Comparison of ENCODE assay signal across 12 mouse cellular contexts in genomic region chr4:135526039-135526710, GRCm38 (mm10). TPM values are rescaled to one million over a fixed set of nuclear protein-coding genes. Genes with fewer than 3 reads are reported as not detected.
DNase-seq lines count a peak whose midpoint lies in the region; ATAC-seq lines count a peak whose summit lies in the region.
"Had no signal": no experiment of that assay in that cellular context is flagged by ENCODE, and none has a peak within 500 bp of the region (broad histone marks: within the 10 kb centered on the region; RNA-seq: fewer than 3 reads in every experiment).

No protein-coding gene starts in this region.

- intact Hi-C loops in heart, postnatal 10 days (cut with DNase I), result no loop called here

- 0 out of 2 replicates have a peak overlapping the region, but pooled peaks have one; percentile 14 for H3K9ac ChIP-seq in forebrain, embryonic 11.5 days (ENCODE audit: low read length)
- H3K9ac ChIP-seq in hindbrain, embryonic 16.5 days (ENCODE audit: low read depth, low read length), result no peak overlapping the region
- H3K9ac ChIP-seq in neural tube, embryonic 12.5 days, result no peak overlapping the region

- peaks cover 33% of the 10 kb centered on the region for H3K27me3 ChIP-seq in heart, embryonic 10.5 days (ENCODE audit: insufficient read depth, poor library complexity, severe bottlenecking)
- no peaks in the 10 kb centered on the region; the same call in 1 of the 2 replicates for H3K27me3 ChIP-seq in forebrain, embryonic 11.5 days (ENCODE audit: control insufficient read depth, insufficient read depth, low read length)
- H3K27me3 ChIP-seq in hindbrain, embryonic 16.5 days (replicated peaks; ENCODE audit: control insufficient read depth, insufficient read depth, low read length), result no peaks in the 10 kb centered on the region
- no peaks in the 10 kb centered on the region for H3K27me3 ChIP-seq in neural tube, embryonic 12.5 days (replicated peaks)

- peaks cover 7% of the 10 kb centered on the region; the same call in 1 of the 2 replicates for H3K9me3 ChIP-seq in heart, embryonic 10.5 days
- H3K9me3 ChIP-seq in forebrain, embryonic 11.5 days (ENCODE audit: control insufficient read depth, low read length), result peaks cover 6% of the 10 kb centered on the region; the same call in 1 of the 2 replicates
- H3K9me3 ChIP-seq in hindbrain, embryonic 16.5 days (ENCODE audit: control insufficient read depth, low read length), result no peaks in the 10 kb centered on the region; the same call in 1 of the 2 replicates
- peaks cover 7% of the 10 kb centered on the region; the same call in 1 of the 2 replicates for H3K9me3 ChIP-seq in neural tube, embryonic 12.5 days

- no peak overlapping the region for H3K4me3 ChIP-seq in heart, embryonic 10.5 days
- H3K4me3 ChIP-seq in forebrain, embryonic 11.5 days (ENCODE audit: low read depth, low read length), result no peak overlapping the region
- no peak overlapping the region for H3K4me3 ChIP-seq in hindbrain, embryonic 16.5 days (ENCODE audit: low read length)
- H3K4me3 ChIP-seq in neural tube, embryonic 12.5 days, result no peak overlapping the region
- H3K4me3 ChIP-seq: megakaryocyte, embryonic 14.5 days had no signal

- H3K27ac ChIP-seq in heart, embryonic 10.5 days, result peak overlapping the region; percentile 8; the same call in 1 of the 2 replicates
- H3K27ac ChIP-seq in forebrain, embryonic 11.5 days (ENCODE audit: low read depth, low read length), result no peak overlapping the region; the same call in 1 of the 2 replicates
- no peak overlapping the region for H3K27ac ChIP-seq in hindbrain, embryonic 16.5 days (ENCODE audit: low read depth, low read length)
- 0 out of 2 replicates have a peak overlapping the region, but pooled peaks have one; percentile 20 for H3K27ac ChIP-seq in neural tube, embryonic 12.5 days

- H3K36me3 ChIP-seq in heart, embryonic 10.5 days, result no peaks in the 10 kb centered on the region
- H3K36me3 ChIP-seq in forebrain, embryonic 11.5 days (ENCODE audit: control insufficient read depth, insufficient read depth, low read length), result no peaks in the 10 kb centered on the region
- no peaks in the 10 kb centered on the region for H3K36me3 ChIP-seq in hindbrain, embryonic 16.5 days (ENCODE audit: control insufficient read depth, insufficient read depth, low read length)
- H3K36me3 ChIP-seq in neural tube, embryonic 12.5 days, result no peaks in the 10 kb centered on the region
- H3K36me3 ChIP-seq: G1E had no signal

- WGBS in heart, embryonic 10.5 days, result 29% methylated on average over 14 of the region's 14 CpGs
- WGBS in forebrain, embryonic 11.5 days, result 6% methylated on average over 14 of the region's 14 CpGs
- WGBS in hindbrain, embryonic 16.5 days, result 17% methylated on average over 12 of the region's 14 CpGs
- WGBS in neural tube, embryonic 12.5 days, result 19% methylated on average over 14 of the region's 14 CpGs

- peak; percentile 63 for ATAC-seq in forebrain, embryonic 11.5 days (replicated peaks; ENCODE audit: low FRiP score)
- peak; percentile 84 for ATAC-seq in hindbrain, embryonic 16.5 days
- ATAC-seq in neural tube, embryonic 12.5 days (ENCODE audit: low FRiP score, low read depth), result peak; percentile 87

- peaks cover 15% of the 10 kb centered on the region for H3K4me1 ChIP-seq in heart, embryonic 10.5 days
- H3K4me1 ChIP-seq in forebrain, embryonic 11.5 days (replicated peaks; ENCODE audit: control insufficient read depth, insufficient read depth, low read length), result peaks cover 16% of the 10 kb centered on the region
- peaks cover 5% of the 10 kb centered on the region; the same call in 1 of the 2 replicates for H3K4me1 ChIP-seq in hindbrain, embryonic 16.5 days (ENCODE audit: control insufficient read depth, insufficient read depth, low read depth, low read length)
- peaks cover 25% of the 10 kb centered on the region for H3K4me1 ChIP-seq in neural tube, embryonic 12.5 days

- H3K4me2 ChIP-seq in forebrain, embryonic 11.5 days (ENCODE audit: low read depth, low read length, severe bottlenecking), result peak overlapping the region; percentile 21; the same call in 1 of the 2 replicates
- 0 out of 2 replicates have a peak overlapping the region, but pooled peaks have one; percentile 11 for H3K4me2 ChIP-seq in hindbrain, embryonic 16.5 days (ENCODE audit: low read length)
- peak overlapping the region; percentile 39 for H3K4me2 ChIP-seq in neural tube, embryonic 12.5 days (replicated peaks)

- DNase-seq in heart, embryonic 10.5 days (ENCODE audit: low spot score), result no peak
- no peak for DNase-seq in heart, postnatal 10 days
- DNase-seq in forebrain, embryonic 11.5 days (ENCODE audit: low spot score), result peak; percentile 78
- DNase-seq in lung, postnatal 4 days, result no peak
- DNase-seq in ovary, adult 18-20 months (ENCODE audit: low spot score), result no peak
- DNase-seq in cerebellum, postnatal 25 days, result no peak
- DNase-seq: heart, postnatal 4 days had no signal

RNA-seq across cellular contexts. Expression of gene Nipal3, which starts 31.3 kb away (rescaled TPM):
- 2.0 and 3.1 TPM in 2 replicates for polyA plus RNA-seq in heart, embryonic 10.5 days (2016; fragmentation: Nextera tagmentation; extraction: Ambion mirVana)
- total RNA-seq in heart, postnatal 10 days (2021), result 10 to 100 TPM; 25.3 to 28.0 TPM
- 3.0 and 3.2 TPM in 2 replicates for polyA plus RNA-seq in forebrain, embryonic 11.5 days (2014; fragmentation: Nextera tagmentation; extraction: Ambion mirVana)
- polyA plus RNA-seq in hindbrain, embryonic 16.5 days (2015; fragmentation: Nextera tagmentation; extraction: Ambion mirVana), result 6.8 and 10.7 TPM in 2 replicates
- polyA plus RNA-seq in neural tube, embryonic 12.5 days (2016; fragmentation: Nextera tagmentation; extraction: Ambion mirVana), result 3.8 and 4.7 TPM in 2 replicates

RNA-seq across cellular contexts. Expression of gene Stpg1, which starts 31.6 kb away (rescaled TPM):
- polyA plus RNA-seq in heart, embryonic 10.5 days (2016; fragmentation: Nextera tagmentation; extraction: Ambion mirVana), result 0.11 and 0.23 TPM in 2 replicates
- total RNA-seq in heart, postnatal 10 days (2021), result not detected
- 0.35 and 0.44 TPM in 2 replicates for polyA plus RNA-seq in forebrain, embryonic 11.5 days (2014; fragmentation: Nextera tagmentation; extraction: Ambion mirVana)
- polyA plus RNA-seq in hindbrain, embryonic 16.5 days (2015; fragmentation: Nextera tagmentation; extraction: Ambion mirVana), result 0.39 and 0.41 TPM in 2 replicates
- polyA plus RNA-seq in neural tube, embryonic 12.5 days (2016; fragmentation: Nextera tagmentation; extraction: Ambion mirVana), result 0.41 TPM in 1 of 2 replicates, not detected in the other
- total RNA-seq: heart, postnatal 4 days had no signal
- polyA plus RNA-seq: G1E; liver, embryonic 16.5 days had no signal

RNA-seq across cellular contexts. Expression of gene Grhl3, which starts 47.3 kb away (rescaled TPM):
- polyA plus RNA-seq in heart, embryonic 10.5 days (2016; fragmentation: Nextera tagmentation; extraction: Ambion mirVana), result 4.3 and 14.1 TPM in 2 replicates
- under 1 TPM; 0.27 to 0.43 TPM for total RNA-seq in heart, postnatal 10 days (2021)
- 3.9 and 4.5 TPM in 2 replicates for polyA plus RNA-seq in forebrain, embryonic 11.5 days (2014; fragmentation: Nextera tagmentation; extraction: Ambion mirVana)
- polyA plus RNA-seq in hindbrain, embryonic 16.5 days (2015; fragmentation: Nextera tagmentation; extraction: Ambion mirVana), result 0.85 and 1.2 TPM in 2 replicates
- polyA plus RNA-seq in neural tube, embryonic 12.5 days (2016; fragmentation: Nextera tagmentation; extraction: Ambion mirVana), result 1.8 and 1.9 TPM in 2 replicates
- total RNA-seq: G1E had no signal
- polyA plus RNA-seq: G1E had no signal

Comparison
In these comparisons a context has a peak if more than half of its experiments do, and no peak if none do; other contexts are left out.
1. H3K27ac ChIP-seq: peak in heart, embryonic 10.5 days (single experiment) and neural tube, embryonic 12.5 days (single experiment); none in forebrain, embryonic 11.5 days (single experiment) and hindbrain, embryonic 16.5 days (single experiment).
2. Peak in every context shown above with its lines, with median percentiles within 50 percentile points of each other: ATAC-seq and H3K4me2 ChIP-seq.